Mouse (Mus musculus) limb, embryonic 11.5 days (tissue): ENCODE results near the gene Gm3573. TPM values are rescaled to one million over a fixed set of nuclear protein-coding genes. Genes with fewer than 3 reads are reported as not detected.
"Not testable (repeated sequence)": the region's sequence is repeated elsewhere in the genome, so short reads cannot be mapped to it uniquely, and the experiment has no call there.

ENCODE experiments used
- ATAC-seq: fragments of 200-750 bp; cut with Nextera tagmentation; 2 replicates; pipeline ENCODE4 v1.8.0; 2017; ENCODE audit warnings: low read depth; ENCODE audit not compliant: insufficient number of reproducible peaks, low FRiP score, low TSS enrichment
- DNase-seq: peaks from one replicate; pipeline ENCODE4 v3.0.0-alpha.2; 2015; ENCODE audit warnings: low spot score
- H3K27ac ChIP-seq: fragments of 300-500 bp; sonication (generic); replicated peaks from 2 replicates; pipeline ENCODE4 v1.5.1; 2014; ENCODE audit warnings: low read depth, mild to moderate bottlenecking, low read length
- H3K27me3 ChIP-seq: fragments of 300-500 bp; sonication (generic); 2 replicates; pipeline ENCODE4 v1.6.1; 2014; ENCODE audit warnings: mild to moderate bottlenecking, low read length, mixed read lengths; ENCODE audit not compliant: control insufficient read depth, insufficient read depth
- H3K36me3 ChIP-seq: fragments of 300-500 bp; sonication (generic); 2 replicates; pipeline ENCODE4 v1.6.1; 2014; ENCODE audit warnings: mild to moderate bottlenecking, low read length, moderate library complexity, mixed read lengths; ENCODE audit not compliant: control insufficient read depth, insufficient read depth
- H3K4me1 ChIP-seq: fragments of 300-500 bp; sonication (generic); 2 replicates; pipeline ENCODE4 v1.6.1; 2014; ENCODE audit warnings: low read length, mixed read lengths; ENCODE audit not compliant: control insufficient read depth, insufficient read depth
- H3K4me2 ChIP-seq: fragments of 300-500 bp; sonication (generic); 2 replicates; pipeline ENCODE4 v1.6.1; 2014; ENCODE audit warnings: low read depth, mild to moderate bottlenecking, moderate library complexity; ENCODE audit not compliant: severe bottlenecking
- H3K4me3 ChIP-seq: fragments of 300-500 bp; sonication (generic); 2 replicates; pipeline ENCODE4 v1.5.1; 2014; ENCODE audit warnings: low read depth, low read length
- H3K9ac ChIP-seq: fragments of 300-500 bp; sonication (generic); 2 replicates; pipeline ENCODE4 v1.6.1; 2014; ENCODE audit warnings: mild to moderate bottlenecking, low read length
- H3K9me3 ChIP-seq: fragments of 300-500 bp; sonication (generic); 2 replicates; pipeline ENCODE4 v1.6.1; 2016; ENCODE audit warnings: low read length; ENCODE audit not compliant: control insufficient read depth
- WGBS: fragments of 180-500 bp; shearing (Covaris S2); extraction: QIAGEN DNeasy Blood & Tissue Kit; methylation state at CpG from one replicate; pipeline ENCODE4 v1.1.7; 2014; 5-methylcytosine and 5-hydroxymethylcytosine counted together
- polyA plus RNA-seq: library from polyadenylated mRNA; unstranded; fragments of >200 nt; fragmentation: Nextera tagmentation; extraction: Ambion mirVana; gene quantifications from 2 replicates; pipeline ENCODE4 v1.2.1, GENCODE M21; 2014

The Gm3573 gene
- polyA plus RNA-seq: not detected in 2 replicates

DNA sequence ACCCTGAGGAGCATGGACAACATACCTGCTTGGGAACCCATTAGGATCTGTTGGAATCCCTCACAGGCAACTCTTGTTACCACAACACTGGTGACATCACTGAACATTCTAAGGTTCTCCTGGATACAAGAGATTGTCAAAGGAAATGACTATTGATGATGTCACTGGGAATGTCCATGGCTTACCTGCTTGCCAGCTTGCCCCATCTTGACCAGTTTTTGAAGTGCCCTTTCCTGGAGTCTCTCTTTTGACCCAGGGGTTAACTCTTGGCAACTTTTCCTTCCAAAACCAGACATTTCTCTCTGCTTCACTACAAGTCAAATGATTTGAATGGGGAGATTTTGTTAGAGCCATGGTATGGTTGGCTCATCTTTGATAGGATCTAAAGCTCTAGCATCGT, at the start of gene Gm3573:
Gm3573 (minus strand) TSS at position 101 of the 400 bp plus-strand sequence.
- ATAC-seq, H3K4me1 ChIP-seq, DNase-seq, H3K9ac ChIP-seq, H3K4me2 ChIP-seq, H3K27me3 ChIP-seq, H3K36me3 ChIP-seq, H3K27ac ChIP-seq, H3K4me3 ChIP-seq, H3K9me3 ChIP-seq: not testable (repeated sequence)
- WGBS: no CpG with 5 or more reads among the region's 1 CpGs

- not testable (repeated sequence) for H3K27me3 ChIP-seq
These were observed 26.4 kb upstream of the Gm3573 start for GRCm38 (mm10) chr14:42216766-42217537.

DNA sequence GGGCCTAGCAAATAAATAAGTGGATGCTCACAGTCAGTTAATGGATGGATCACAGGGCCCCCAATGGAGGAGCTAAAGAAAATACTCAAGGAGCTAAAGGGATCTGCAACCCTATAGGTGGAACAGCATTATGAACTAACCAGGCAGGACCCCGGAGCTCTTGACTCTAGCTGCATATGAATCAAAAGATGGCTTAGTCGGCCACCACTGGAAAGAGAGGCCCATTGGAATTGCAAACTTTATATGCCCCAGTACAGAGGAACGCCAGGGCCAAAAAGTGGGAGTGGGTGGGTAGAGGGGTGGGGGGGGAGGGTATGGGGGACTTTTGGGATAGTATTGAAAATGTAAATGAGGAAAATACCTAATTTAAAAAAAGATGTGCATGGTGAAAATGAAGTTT, 6.7 kb downstream of the Gm3573 start:
- H3K9ac ChIP-seq, H3K4me3 ChIP-seq, H3K9me3 ChIP-seq, H3K27me3 ChIP-seq, H3K27ac ChIP-seq, DNase-seq, H3K4me2 ChIP-seq, H3K36me3 ChIP-seq, ATAC-seq, H3K4me1 ChIP-seq: not testable (repeated sequence)
- 78% methylated on average over 3 of the region's 3 CpGs for WGBS

More at GRCm38 (mm10) chr14:42216766-42217537, 26.4 kb upstream of the Gm3573 start:
- 82% methylated on average over 8 of the region's 10 CpGs for WGBS
- H3K9ac ChIP-seq, ATAC-seq, H3K4me3 ChIP-seq, H3K4me2 ChIP-seq, H3K9me3 ChIP-seq, H3K36me3 ChIP-seq, H3K4me1 ChIP-seq, DNase-seq, H3K27ac ChIP-seq: not testable (repeated sequence)

DNA sequence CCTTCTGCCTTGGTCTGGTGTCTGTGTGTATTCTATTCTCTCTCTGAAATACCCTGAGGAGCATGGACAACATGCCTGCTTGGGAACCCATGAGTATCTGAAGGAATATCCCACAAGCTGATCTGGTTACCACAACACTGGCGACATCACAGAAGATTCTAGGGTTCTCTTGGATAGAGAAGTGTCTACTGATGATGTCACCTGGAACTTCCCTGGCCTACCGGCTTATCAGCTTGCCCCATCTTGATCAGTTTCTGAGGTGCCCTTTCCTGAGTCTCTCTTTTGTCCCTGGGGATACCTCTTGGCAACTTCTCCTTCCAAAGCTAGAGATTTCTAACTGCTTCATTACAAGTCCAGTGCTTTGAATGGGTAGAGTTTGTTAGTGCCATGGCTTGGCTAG, 28.1 kb downstream of the Gm3573 start, which contains the start of gene Gm17027:
Gm17027 (minus strand) TSS at position 101 of the 400 bp plus-strand sequence.
- H3K9ac ChIP-seq, H3K27me3 ChIP-seq, ATAC-seq, H3K9me3 ChIP-seq, DNase-seq, H3K4me1 ChIP-seq, H3K27ac ChIP-seq, H3K36me3 ChIP-seq, H3K4me2 ChIP-seq, H3K4me3 ChIP-seq: not testable (repeated sequence)
- 83% methylated on average over 1 of the region's 2 CpGs for WGBS

Other genes with a start within 250 kb of the Gm3573 start
- gene 1700024B05Rik, start 246.8 kb downstream of the Gm3573 start, polyA plus RNA-seq: not detected in 2 replicates
- not detected in 2 replicates for gene Gm6401, start 222.9 kb downstream of the Gm3573 start, polyA plus RNA-seq
- not detected in 2 replicates for gene Gm3543, start 207.5 kb downstream of the Gm3573 start, polyA plus RNA-seq
- not detected in 2 replicates for gene Gm7951, start 73.4 kb downstream of the Gm3573 start, polyA plus RNA-seq
- not detected in 2 replicates for gene Gm17027, start 28.2 kb downstream of the Gm3573 start, polyA plus RNA-seq
- gene Gm17026, start 69.3 kb upstream of the Gm3573 start, polyA plus RNA-seq: not detected in 2 replicates
- not detected in 2 replicates for gene Gm9611, start 106.6 kb upstream of the Gm3573 start, polyA plus RNA-seq
- not detected in 2 replicates for gene Gm7995, start 119.4 kb upstream of the Gm3573 start, polyA plus RNA-seq
- not detected in 2 replicates for gene Gm8005, start 248.9 kb upstream of the Gm3573 start, polyA plus RNA-seq